Mouse (Mus musculus) liver, adult 2 months (tissue): Measurements from ENCODE around the gene 3110018I06Rik. TPM values are rescaled to one million over a fixed set of nuclear protein-coding genes. Genes with fewer than 3 reads are reported as not detected.

Experiments used
- DNase-seq: peaks from one replicate; pipeline ENCODE4 v3.0.0-alpha.2; 2011; ENCODE audit warnings: low read depth, low spot score; ENCODE audit errors: extremely low read depth
- H3K27ac ChIP-seq: fragments of 200-500 bp; replicated peaks from 2 replicates; pipeline ENCODE4 v1.5.1; 2012; ENCODE audit warnings: low read depth, mild to moderate bottlenecking, control low read depth, inconsistent platforms, low read length; ENCODE audit not compliant: insufficient read depth
- H3K27me3 ChIP-seq: fragments of 200-500 bp; 2 replicates; pipeline ENCODE4 v1.6.1; 2012; ENCODE audit warnings: mild to moderate bottlenecking, moderate library complexity, low read length, inconsistent platforms; ENCODE audit not compliant: control insufficient read depth, insufficient read depth
- H3K36me3 ChIP-seq: fragments of 200-500 bp; 2 replicates; pipeline ENCODE4 v1.6.1; 2012; ENCODE audit warnings: low read length, inconsistent platforms; ENCODE audit not compliant: control insufficient read depth, insufficient read depth
- H3K4me1 ChIP-seq: fragments of 200-500 bp; 2 replicates; pipeline ENCODE4 v1.6.1; 2011; ENCODE audit warnings: low read length; ENCODE audit not compliant: control insufficient read depth, insufficient read depth
- H3K4me3 ChIP-seq: fragments of 200-500 bp; 2 replicates; pipeline ENCODE4 v1.5.1; 2011; ENCODE audit warnings: low read depth, mild to moderate bottlenecking, control low read depth, low read length, moderate library complexity; ENCODE audit not compliant: insufficient read depth
- H3K79me2 ChIP-seq: fragments of 200-500 bp; 2 replicates; pipeline ENCODE4 v1.6.1; 2012; ENCODE audit warnings: inconsistent platforms, mild to moderate bottlenecking, low read length, moderate library complexity; ENCODE audit not compliant: control insufficient read depth, insufficient read depth
- H3K9ac ChIP-seq: fragments of 200-500 bp; 2 replicates; pipeline ENCODE4 v1.6.1; 2012; ENCODE audit warnings: low read depth, mild to moderate bottlenecking, control low read depth, inconsistent platforms, low read length
- CTCF ChIP-seq: fragments of 200-500 bp; IDR thresholded peaks from 2 replicates; pipeline ENCODE4 v1.5.1; 2011; ENCODE audit warnings: low read depth, low read length, control low read depth
- POLR2A ChIP-seq: fragments of 200-500 bp; IDR thresholded peaks from 2 replicates; pipeline ENCODE4 v1.6.1; 2011; ENCODE audit warnings: low read length, control low read depth; ENCODE audit not compliant: insufficient read depth; ENCODE audit errors: extremely low read depth
- WGBS: fragments of 180-500 bp; shearing (Covaris S2); methylation state at CpG from one replicate; pipeline ENCODE4 v1.1.7; 2018; 5-methylcytosine and 5-hydroxymethylcytosine counted together
- polyA plus RNA-seq: library from polyadenylated mRNA; depleted of rRNA; stranded (reverse); fragments of >200 nt; gene quantifications from 2 replicates; pipeline ENCODE4 v1.2.3, GENCODE M21; 2012
- total RNA-seq: library from RNA; depleted of rRNA; stranded (reverse); fragments of >200 nt; gene quantifications from 2 replicates; pipeline ENCODE4 v1.2.3, GENCODE M21; 2014

The 3110018I06Rik gene
- total and polyA plus RNA-seq, 2 experiments = not detected

- WGBS = 78% methylated on average over 5 of the region's 5 CpGs
Observed at GRCm38 (mm10) chr12:107483031-107483430, 5.4 kb upstream of the 3110018I06Rik start.

GRCm38 (mm10) chr12:107491344-107491743, 2.9 kb downstream of the 3110018I06Rik start:
- TF ChIP-seq POLR2A (no peak), CTCF (no peak)
- Histone ChIP-seq H3K27ac (no peak overlapping the region), H3K4me3 (no peak overlapping the region), H3K4me1 (no peaks in the 10 kb centered on the region), H3K36me3 (no peaks in the 10 kb centered on the region), H3K9ac (no peak overlapping the region), H3K79me2 (no peaks in the 10 kb centered on the region), H3K27me3 (no peaks in the 10 kb centered on the region)
- no peak for DNase-seq
- 56% methylated on average over 1 of the region's 1 CpGs for WGBS

More at GRCm38 (mm10) chr12:107483031-107483430, 5.4 kb upstream of the 3110018I06Rik start:
- no peaks in the 10 kb centered on the region for H3K27me3 ChIP-seq
- no peak overlapping the region for H3K9ac ChIP-seq
- no peaks in the 10 kb centered on the region for H3K36me3 ChIP-seq
- no peaks in the 10 kb centered on the region for H3K4me1 ChIP-seq
- no peak overlapping the region for H3K4me3 ChIP-seq
- no peak overlapping the region for H3K27ac ChIP-seq
- no peak for DNase-seq
- no peak for TF ChIP-seq POLR2A
- TF ChIP-seq CTCF = no peak
- H3K79me2 ChIP-seq = no peaks in the 10 kb centered on the region

DNA sequence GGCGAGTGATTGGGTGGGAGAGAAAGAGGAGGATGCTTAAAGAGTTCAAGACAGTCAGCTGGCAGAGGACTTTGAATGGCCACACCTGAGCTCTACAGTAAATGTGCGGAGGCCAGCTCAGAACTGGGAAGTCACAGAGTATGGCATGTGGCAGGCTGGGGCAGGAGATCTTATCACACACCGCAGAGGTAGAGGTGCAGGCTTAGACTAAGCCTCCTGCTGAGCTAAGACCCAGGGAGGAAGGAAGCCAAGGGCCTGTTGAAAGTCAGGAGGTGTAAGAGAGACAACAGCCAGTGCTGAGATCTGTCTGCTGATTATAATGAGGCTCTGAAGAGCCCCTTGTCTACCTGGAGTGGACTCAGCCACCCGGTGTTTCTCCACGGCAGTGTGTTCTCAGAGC, 8.5 kb downstream of the 3110018I06Rik start:
- Histone ChIP-seq H3K27me3 (no peaks in the 10 kb centered on the region), H3K4me3 (no peak overlapping the region), H3K9ac (no peak overlapping the region), H3K36me3 (no peaks in the 10 kb centered on the region), H3K4me1 (no peaks in the 10 kb centered on the region), H3K27ac (no peak overlapping the region), H3K79me2 (no peaks in the 10 kb centered on the region)
- TF ChIP-seq CTCF = no peak
- TF ChIP-seq POLR2A = no peak
- 74% methylated on average over 5 of the region's 5 CpGs for WGBS
- DNase-seq = no peak

DNA sequence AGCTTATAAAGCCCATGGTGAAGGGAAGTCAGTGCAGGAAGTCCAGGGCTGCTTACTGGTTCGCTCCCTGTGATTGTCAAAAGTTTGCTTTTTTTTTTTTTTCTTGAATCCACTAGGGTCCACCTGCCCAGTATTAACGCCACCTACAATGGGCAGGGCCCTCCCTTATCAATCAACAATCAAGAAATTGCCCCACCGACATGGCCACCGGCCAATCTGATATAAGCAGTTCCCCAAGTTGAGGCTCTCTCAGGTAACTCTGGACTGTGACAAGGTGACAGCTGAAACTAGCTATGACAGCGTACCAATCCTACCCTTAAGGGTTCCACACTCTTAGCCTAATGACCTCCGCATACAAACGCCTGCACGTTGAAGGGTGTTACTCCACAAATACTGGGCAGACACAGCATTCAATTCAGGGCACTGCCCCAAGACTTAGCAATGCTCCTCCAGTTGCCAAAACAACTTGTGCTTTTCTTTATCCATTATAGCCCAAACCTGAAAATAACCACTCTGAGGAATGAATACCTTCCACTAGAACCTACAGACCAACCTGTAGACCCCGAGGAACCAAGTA, 21.3 kb downstream of the 3110018I06Rik start:
- Histone ChIP-seq H3K27ac (no peak overlapping the region), H3K36me3 (no peaks in the 10 kb centered on the region), H3K4me1 (no peaks in the 10 kb centered on the region), H3K4me3 (no peak overlapping the region), H3K27me3 (no peaks in the 10 kb centered on the region; the same call in 1 of the 2 replicates), H3K9ac (no peak overlapping the region), H3K79me2 (no peaks in the 10 kb centered on the region)
- 77% methylated on average over 9 of the region's 9 CpGs for WGBS
- no peak for DNase-seq
- TF ChIP-seq CTCF (no peak), POLR2A (no peak)

- no peaks in the 10 kb centered on the region for H3K79me2 ChIP-seq
- 94% methylated on average over 11 of the region's 11 CpGs for WGBS
- H3K36me3 ChIP-seq = no peaks in the 10 kb centered on the region
- DNase-seq = no peak
- TF ChIP-seq CTCF (no peak), POLR2A (no peak)
- no peaks in the 10 kb centered on the region; the same call in 1 of the 2 replicates for H3K27me3 ChIP-seq
- no peaks in the 10 kb centered on the region for H3K4me1 ChIP-seq
- H3K9ac ChIP-seq = no peak overlapping the region
- no peak overlapping the region for H3K4me3 ChIP-seq
- H3K27ac ChIP-seq = no peak overlapping the region
Observed at GRCm38 (mm10) chr12:107511112-107511511, 22.7 kb downstream of the 3110018I06Rik start.
